Mouse (Mus musculus) ovary, postnatal 10 days (tissue): Measurements from ENCODE around the gene Larp1.

Experiments
- DNase-seq: peaks from one replicate; pipeline ENCODE4 v3.0.0; 2022; ENCODE audit warnings: low spot score

Larp1 gene

GRCm38 (mm10) chr11:58003126-58003525 lies 5.7 kb upstream of the Larp1 start:
- DNase-seq = no peak

GRCm38 (mm10) chr11:58003734-58004133 lies 5.1 kb upstream of the Larp1 start:
- DNase-seq = no peak

GRCm38 (mm10) chr11:58005110-58005509 lies 3.8 kb upstream of the Larp1 start:
- DNase-seq = no peak

GRCm38 (mm10) chr11:58008013-58008412 lies 851 bp upstream of the Larp1 start:
- no peak for DNase-seq

GRCm38 (mm10) chr11:58008437-58009050 lies 320 bp upstream of the Larp1 start:
- peak; percentile 54 for DNase-seq

- peak; percentile 31 for DNase-seq
Observed at GRCm38 (mm10) chr11:58009516-58010141, 765 bp downstream of the Larp1 start.

- DNase-seq = no peak
Observed at GRCm38 (mm10) chr11:58010226-58010781, 1.4 kb downstream of the Larp1 start.

- DNase-seq = no peak
Observed at GRCm38 (mm10) chr11:58010930-58011329, 2.1 kb downstream of the Larp1 start.

GRCm38 (mm10) chr11:58011813-58012212 lies 2.9 kb downstream of the Larp1 start:
- DNase-seq = no peak

- DNase-seq = no peak
Observed at GRCm38 (mm10) chr11:58012674-58013073, 3.8 kb downstream of the Larp1 start.

GRCm38 (mm10) chr11:58013100-58013499 lies 4.2 kb downstream of the Larp1 start:
- no peak for DNase-seq

- no peak for DNase-seq
Observed at GRCm38 (mm10) chr11:58014604-58015003, 5.7 kb downstream of the Larp1 start.

- no peak for DNase-seq
Observed at GRCm38 (mm10) chr11:58015339-58015738, 6.5 kb downstream of the Larp1 start.

- DNase-seq = no peak
Observed at GRCm38 (mm10) chr11:58016371-58016770, 7.5 kb downstream of the Larp1 start.

GRCm38 (mm10) chr11:58017422-58017821 lies 8.6 kb downstream of the Larp1 start:
- no peak for DNase-seq

GRCm38 (mm10) chr11:58018287-58018686 lies 9.4 kb downstream of the Larp1 start:
- no peak for DNase-seq

- DNase-seq = no peak
Observed at GRCm38 (mm10) chr11:58018701-58019100, 9.8 kb downstream of the Larp1 start.

GRCm38 (mm10) chr11:58021095-58021494 lies 12.2 kb downstream of the Larp1 start:
- DNase-seq = no peak

- no peak for DNase-seq
Observed at GRCm38 (mm10) chr11:58021618-58022017, 12.8 kb downstream of the Larp1 start.

GRCm38 (mm10) chr11:58024271-58024670 lies 15.4 kb downstream of the Larp1 start:
- DNase-seq = no peak

GRCm38 (mm10) chr11:58024671-58025070 lies 15.8 kb downstream of the Larp1 start:
- no peak for DNase-seq

GRCm38 (mm10) chr11:58025881-58026280 lies 17.0 kb downstream of the Larp1 start:
- DNase-seq = no peak

GRCm38 (mm10) chr11:58026337-58026736 lies 17.5 kb downstream of the Larp1 start:
- no peak for DNase-seq

- no peak for DNase-seq
Observed at GRCm38 (mm10) chr11:58026860-58027259, 18.0 kb downstream of the Larp1 start.
